Mouse (Mus musculus) leukemia stem cell, adult 10-12 weeks (primary cell): ENCODE data around the gene Krt6a. TPM values are rescaled to one million over a fixed set of nuclear protein-coding genes. Genes with fewer than 3 reads are reported as not detected.

Experiments
- polyA plus RNA-seq: library from polyadenylated mRNA; stranded (reverse); fragments of >175 nt; gene quantifications from 2 replicates; pipeline ENCODE4 v1.2.3, GENCODE M21; 2012; ENCODE audit warnings: low replicate concordance

Gene Krt6a
- not detected in 2 replicates for polyA plus RNA-seq

GRCm38 (mm10) chr15:101694207-101694606 lies at the start of gene Krt6a:
Gene Krt6a, minus strand, starts transcription at chr15:101694307.

DNA sequence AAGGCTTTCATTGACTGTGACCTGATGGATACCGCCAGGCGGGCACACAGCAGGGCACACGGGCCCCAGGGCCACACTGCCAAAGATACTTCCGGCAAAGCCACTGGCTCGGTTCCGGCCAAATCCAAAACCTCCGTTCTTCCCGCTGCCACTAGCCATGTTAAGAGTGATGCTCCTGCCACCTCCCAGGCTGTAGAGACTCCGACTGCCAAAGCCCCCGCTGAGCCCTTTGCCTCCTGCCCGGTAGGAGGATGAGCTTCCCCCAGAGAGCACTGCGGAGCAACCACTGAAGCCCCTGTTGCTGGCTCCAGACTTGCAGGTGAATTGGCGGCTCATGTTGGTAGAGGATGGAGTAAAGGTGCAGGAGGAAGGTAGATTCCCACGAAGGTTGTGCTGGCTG lies 48.6 kb upstream of the Krt6a start, which contains the start of gene Krt71:
Krt71 (minus strand) TSS at position 399 of the 400 bp plus-strand sequence.

GRCm38 (mm10) chr15:101712720-101713119 lies 18.6 kb upstream of the Krt6a start, which contains the start of gene Krt5:
Gene Krt5, minus strand, starts transcription at chr15:101712898.

DNA sequence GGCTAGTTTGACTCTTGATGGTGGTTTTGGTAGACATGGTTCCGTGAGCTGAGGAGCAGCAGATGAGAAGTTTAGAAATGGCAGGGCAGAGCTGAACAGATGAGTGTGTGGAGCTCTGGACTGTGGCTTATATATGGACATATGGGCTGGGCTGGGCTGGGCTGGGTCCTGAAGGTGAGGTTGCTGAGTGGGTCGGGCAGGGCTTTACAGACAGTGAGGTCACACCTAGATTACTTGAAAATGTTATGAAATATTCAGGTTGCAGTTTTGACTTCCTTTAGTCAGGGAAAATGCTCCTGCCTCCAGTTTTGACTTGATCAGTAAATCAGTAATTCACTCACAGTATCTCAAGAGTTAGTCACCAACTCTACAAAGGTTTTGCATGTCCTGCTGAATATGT lies 13.9 kb downstream of the Krt6a start, which contains the start of gene Krt6b:
Krt6b (minus strand) TSS at position 101 of the 400 bp plus-strand sequence.

GRCm38 (mm10) chr15:101647280-101647679 lies 46.8 kb downstream of the Krt6a start, which contains the start of gene Gm5478:
Gene Gm5478, minus strand, starts transcription at chr15:101647380.

Other genes starting within 250 kb of the Krt6a start
- gene Krt88, start 246.6 kb downstream of the Krt6a start, polyA plus RNA-seq = not detected in 2 replicates
- gene Krt81, start 230.6 kb downstream of the Krt6a start, polyA plus RNA-seq = not detected in 2 replicates
- not detected in 2 replicates for gene Krt86, start 220.8 kb downstream of the Krt6a start, polyA plus RNA-seq
- 0.23 TPM in 1 of 2 replicates, not detected in the other for gene Krt83, start 202.8 kb downstream of the Krt6a start, polyA plus RNA-seq
- not detected in 2 replicates for gene Gm49425, start 177.0 kb downstream of the Krt6a start, polyA plus RNA-seq
- not detected in 2 replicates for gene Krt84, start 161.5 kb downstream of the Krt6a start, polyA plus RNA-seq
- gene Krt82, start 143.6 kb downstream of the Krt6a start, polyA plus RNA-seq = not detected in 2 replicates
- gene Krt90, start 131.4 kb downstream of the Krt6a start, polyA plus RNA-seq = not detected in 2 replicates
- not detected in 2 replicates for gene Krt75, start 120.4 kb downstream of the Krt6a start, polyA plus RNA-seq
- gene Gm5414, start 66.1 kb downstream of the Krt6a start, polyA plus RNA-seq = not detected in 2 replicates
- gene Gm5478, start 46.9 kb downstream of the Krt6a start, polyA plus RNA-seq = not detected in 2 replicates
- not detected in 2 replicates for gene Krt6b, start 14.0 kb downstream of the Krt6a start, polyA plus RNA-seq
- gene Krt5, start 18.6 kb upstream of the Krt6a start, polyA plus RNA-seq = not detected in 2 replicates
- not detected in 2 replicates for gene Krt71, start 48.8 kb upstream of the Krt6a start, polyA plus RNA-seq
- not detected in 2 replicates for gene Krt72, start 92.2 kb upstream of the Krt6a start, polyA plus RNA-seq
- not detected in 2 replicates for gene Krt73, start 108.0 kb upstream of the Krt6a start, polyA plus RNA-seq
- gene Krt2, start 123.9 kb upstream of the Krt6a start, polyA plus RNA-seq = not detected in 2 replicates
- not detected in 2 replicates for gene Krt1, start 156.5 kb upstream of the Krt6a start, polyA plus RNA-seq
- gene Krt77, start 175.4 kb upstream of the Krt6a start, polyA plus RNA-seq = not detected in 2 replicates
- gene Krt76, start 198.6 kb upstream of the Krt6a start, polyA plus RNA-seq = not detected in 2 replicates
- gene Krt4, start 230.4 kb upstream of the Krt6a start, polyA plus RNA-seq = not detected in 2 replicates
- not detected in 2 replicates for gene Krt79, start 246.0 kb upstream of the Krt6a start, polyA plus RNA-seq